Mouse (Mus musculus) ovary, adult 18-20 months (tissue): Measurements from ENCODE around the gene Gpr182.
A peak's percentile ranks its signal among the peaks of the same experiment; 100 is the strongest.

ENCODE experiments used
- DNase-seq: peaks from one replicate; pipeline ENCODE4 v3.0.0; 2022; ENCODE audit warnings: low spot score, mixed read lengths

The Gpr182 gene

DNA sequence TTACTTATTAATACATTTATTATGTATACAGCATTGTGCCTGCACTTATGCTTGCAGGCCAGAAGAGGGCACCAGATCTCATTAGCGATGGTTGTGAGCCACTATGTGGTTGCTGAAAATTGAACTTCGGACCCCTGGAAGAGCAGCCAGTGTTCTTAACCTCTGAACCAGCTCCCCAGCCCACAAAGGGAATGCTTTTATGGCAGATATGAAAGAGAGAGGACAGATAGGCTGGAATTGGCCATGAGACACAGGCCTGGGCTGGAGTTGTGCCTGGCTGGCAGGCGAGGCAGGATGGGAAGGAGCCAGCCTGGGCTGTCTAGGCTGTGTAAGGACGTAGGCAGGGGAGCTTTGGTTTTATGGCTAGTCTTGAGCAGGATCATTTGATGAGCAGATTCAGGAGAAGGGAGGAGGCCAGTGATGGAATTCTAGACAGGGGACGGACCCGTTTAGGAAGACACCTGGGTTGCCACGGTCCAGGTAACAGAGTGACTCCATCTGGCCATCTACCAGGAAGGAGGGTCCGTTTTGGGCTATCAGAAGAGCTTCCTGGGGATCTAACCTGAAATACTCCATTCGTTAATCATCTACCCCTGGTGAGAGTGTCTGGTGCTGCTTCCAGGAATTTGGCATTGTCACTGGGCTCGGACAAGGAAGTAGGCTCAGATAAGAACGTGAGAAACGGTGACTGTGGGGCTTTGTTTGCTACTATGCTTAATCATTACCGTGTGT lies 13.2 kb downstream of the Gpr182 start:
- DNase-seq, result no peak

DNA sequence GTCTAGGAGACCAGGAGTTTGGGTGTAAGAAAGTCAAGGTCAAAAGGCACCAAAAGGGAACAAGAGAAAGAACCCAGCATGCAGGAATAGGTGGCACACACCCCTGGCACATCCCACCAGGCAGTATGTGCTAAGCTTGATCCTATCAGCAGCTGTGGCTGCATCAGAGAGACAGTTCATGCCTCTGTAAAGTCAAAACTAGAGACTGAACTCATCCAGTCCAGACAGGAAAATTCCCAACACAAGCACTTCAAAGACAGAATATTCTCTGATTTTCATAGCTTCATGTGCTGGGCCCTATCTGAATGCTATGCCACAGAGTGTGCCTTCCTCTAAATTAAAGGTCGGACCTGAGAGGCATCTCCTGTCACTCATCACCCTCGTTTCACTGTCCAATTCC lies 14.0 kb downstream of the Gpr182 start:
- DNase-seq, result no peak

DNA sequence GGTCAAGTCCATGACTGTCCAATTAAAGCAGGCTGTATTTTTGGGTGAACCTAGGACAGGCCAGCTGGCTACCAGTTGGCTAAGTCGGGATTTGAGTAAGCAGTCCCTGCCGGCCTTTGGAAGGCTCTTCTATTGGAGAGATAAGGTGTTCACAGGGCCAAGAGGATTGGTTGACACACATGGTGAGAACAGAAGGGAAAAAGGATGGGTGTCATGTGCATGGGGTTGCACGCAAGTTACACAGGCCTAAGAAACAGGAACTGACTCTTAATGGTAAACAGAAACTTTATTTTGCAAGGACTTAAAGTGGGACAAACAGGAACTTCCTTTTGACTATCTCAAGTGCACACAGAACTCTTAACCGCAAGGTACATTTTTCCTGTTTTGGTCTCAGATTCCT lies 14.6 kb downstream of the Gpr182 start:
- DNase-seq, result no peak

DNA sequence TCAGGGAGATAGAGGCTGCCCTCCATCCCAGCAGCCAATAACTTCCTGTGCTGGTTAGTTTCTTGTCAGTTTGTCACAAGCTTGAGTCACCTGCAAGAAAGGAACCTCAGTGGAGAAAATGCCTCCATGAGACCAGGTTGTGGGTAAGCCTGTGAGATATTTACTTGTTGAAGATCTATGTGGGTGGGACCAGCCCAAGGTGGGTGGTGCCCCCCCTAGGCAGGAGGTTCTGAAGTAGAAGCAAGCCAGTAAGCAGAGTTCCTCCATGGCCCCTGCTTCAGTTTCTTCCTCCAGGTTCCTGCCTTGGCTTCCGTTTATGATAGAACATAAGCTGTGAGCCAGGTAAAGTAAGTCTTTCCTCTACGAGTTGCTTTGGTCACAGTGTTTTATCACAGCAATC lies 15.3 kb downstream of the Gpr182 start:
- no peak for DNase-seq

DNA sequence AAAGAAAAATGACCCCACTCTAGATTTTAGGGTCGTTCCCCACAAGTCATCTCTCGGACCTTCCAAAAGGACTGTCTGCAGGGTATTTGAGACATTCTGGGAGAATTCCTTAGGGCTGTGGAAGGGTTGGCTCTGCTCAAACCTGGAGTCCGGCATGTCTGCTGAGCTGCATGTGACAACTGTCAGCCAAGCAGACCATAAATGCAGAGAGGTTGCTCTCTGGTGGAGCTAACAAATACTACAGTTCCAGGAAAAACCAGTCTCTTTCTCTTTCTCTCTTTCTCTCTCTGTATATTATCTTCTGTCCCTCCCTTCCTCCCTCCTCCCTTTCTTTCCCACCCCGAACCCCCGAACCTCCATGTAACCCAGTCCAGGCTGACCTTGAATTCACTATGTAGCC lies 17.1 kb downstream of the Gpr182 start:
- DNase-seq, result no peak

DNA sequence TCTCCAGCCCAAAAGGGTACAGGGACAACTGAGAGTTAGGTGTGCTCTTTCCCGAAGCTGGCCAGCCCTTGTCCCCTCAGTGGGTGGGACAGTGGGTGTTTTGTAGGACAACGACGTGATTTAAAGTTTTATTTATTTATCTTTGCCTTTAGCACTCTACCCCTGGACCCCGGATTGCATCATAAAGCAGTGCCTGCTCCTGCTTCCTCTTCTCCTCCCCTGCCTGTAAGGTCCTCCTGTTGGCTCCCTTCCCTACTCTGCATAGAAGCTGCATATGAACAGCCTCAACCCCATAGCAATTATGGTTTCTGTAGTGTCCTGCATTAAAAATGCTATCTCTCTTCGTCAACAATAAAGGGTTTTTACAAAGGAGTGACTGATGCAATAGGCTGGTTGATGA lies 20.1 kb downstream of the Gpr182 start:
- no peak for DNase-seq

DNA sequence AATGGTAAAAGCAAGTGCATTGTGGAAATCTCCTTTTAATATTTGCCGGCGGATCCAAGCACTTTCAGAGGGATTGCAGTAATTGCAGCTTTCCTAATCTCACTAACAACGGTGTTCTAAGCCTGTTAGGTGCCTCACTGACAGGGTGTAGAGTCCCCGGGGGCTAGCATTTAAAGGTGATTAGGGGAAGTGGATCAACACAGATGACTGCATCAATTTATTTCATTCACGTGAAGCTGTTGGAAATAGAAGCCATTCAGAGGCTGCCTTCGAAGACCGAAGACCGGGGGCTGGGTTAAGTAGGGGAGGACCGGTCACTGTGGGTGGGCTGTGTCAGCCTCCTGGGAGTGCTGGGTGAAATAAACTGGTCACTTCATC lies 20.6 kb downstream of the Gpr182 start:
- no peak for DNase-seq

DNA sequence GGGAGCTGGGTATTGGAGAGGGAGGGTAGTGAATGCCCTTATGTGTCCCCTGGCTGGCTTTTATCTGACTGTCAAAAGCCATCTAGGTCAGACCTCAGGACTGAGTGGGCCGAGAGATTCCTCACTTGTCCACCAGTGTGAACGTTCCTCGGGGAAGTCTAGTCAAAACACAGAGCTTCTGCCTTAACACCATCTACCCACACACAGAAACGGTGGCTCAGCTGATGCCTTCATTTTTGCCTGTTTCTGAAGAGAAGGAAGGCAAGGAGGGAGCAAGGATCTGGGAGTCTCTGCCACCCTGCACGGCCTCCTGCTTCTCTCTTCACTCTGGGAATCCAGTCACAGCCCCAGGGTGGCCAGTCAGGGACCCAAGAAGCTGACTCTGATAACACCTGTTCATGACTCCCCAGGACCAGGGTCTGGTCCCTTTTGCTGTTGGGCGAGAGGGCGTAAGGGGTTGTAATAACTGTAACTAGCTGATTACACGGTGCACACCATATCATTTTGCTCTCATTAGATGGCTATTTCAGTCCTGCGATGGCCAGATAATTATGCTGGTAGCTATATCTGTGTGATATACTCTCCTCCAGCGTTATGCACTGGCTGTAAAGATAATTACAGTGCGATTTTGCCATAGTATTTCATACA lies 21.1 kb downstream of the Gpr182 start:
- no peak for DNase-seq

DNA sequence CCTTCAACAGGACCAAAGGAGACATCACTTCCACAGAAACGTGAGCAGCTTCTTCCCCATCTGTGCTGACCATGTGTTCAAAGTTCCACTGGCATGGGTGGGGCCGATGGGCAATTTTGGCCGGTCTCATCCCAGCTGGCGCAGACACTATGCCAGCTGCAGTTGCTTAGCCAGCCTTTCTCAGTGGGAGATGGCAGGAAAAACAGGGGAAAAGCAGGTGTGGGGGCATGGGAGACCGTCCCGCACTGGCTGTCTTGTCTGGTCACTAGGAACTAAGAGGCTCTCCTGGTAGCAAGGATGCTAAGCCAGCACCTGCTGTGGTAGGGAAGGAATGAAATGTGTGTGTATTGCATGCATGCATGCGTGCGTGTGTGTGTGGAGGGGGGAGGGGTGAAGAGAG lies 23.1 kb downstream of the Gpr182 start:
- DNase-seq, result no peak

DNA sequence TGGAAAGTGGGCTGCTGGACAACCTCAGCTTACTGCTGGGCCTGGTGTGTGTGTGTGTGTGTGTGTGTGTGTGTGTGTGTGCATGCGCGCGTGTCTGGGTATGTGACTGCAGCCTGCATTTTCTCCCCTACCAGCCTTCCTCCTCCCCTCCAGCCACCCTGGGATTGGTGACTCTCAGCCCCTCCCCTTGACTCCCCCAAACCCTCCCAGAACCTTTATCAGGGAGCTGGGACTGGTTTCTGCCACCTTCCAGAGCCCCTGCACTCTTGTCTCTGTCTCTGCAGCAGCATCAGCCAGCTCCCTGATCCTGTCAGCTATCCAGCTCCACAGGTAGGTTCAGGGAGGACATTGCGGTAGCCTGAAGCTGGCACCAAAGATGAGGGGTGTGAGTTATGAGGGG lies 26.4 kb downstream of the Gpr182 start:
- DNase-seq, result no peak

DNA sequence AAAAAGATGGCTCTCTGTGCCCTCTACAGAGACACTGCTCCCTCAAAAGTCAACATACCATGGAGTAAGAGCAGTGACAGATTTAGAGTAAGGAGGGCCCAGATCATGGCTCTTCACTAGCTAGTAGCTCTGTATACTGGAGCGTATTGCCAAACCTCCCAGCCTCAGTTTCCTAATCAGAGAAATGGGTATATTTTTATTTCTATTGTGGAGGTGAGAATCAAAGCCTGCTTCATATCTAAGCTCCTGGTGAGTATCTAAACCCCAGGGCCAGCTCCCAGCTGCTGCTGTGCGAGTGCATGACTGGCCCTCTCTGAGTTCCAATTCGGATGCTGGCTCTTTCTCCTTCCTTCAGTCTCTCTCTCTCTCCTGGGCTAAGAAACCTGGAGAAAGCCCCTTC lies 27.4 kb downstream of the Gpr182 start, which contains the start of gene Tac2:
TSS of gene Tac2 (plus strand) at position 301 of the 400 bp plus-strand sequence.
- DNase-seq, result no peak

DNA sequence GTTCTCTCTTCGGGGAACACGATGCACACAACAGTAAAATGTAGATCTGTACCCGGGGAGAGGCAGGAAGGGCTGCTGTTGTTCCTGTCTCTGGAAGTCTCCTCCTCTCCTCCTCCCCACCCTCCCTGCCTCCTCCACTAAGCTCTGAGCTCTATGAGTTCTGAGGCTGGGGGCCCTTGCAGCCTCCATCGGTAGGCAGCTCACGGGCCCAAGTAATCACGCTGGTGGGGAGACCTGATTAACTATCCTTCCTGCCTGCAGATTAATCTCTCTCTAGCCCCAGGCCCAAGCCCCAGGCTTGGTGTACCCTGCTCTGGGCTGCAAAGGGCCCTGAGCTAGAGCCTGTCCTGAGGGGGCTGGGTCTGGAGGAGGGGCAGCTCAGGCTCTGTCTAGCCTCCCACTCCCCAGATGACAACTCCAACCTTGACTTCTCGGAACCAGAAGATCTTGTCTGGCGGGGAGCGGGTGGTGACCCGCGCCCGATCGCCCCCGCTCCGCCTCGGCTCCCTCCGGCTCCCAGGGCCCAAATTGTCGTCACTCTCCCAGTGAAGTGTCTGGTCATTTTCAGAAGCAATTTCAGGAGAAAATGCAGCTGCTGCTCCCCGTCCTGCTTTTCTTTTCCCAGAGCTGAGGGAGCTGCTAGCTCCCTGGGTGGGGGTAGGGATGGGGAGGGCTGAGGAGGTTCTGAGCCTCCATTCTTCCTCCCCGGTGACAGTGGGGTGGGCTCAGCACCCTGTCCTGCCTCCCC lies 29.7 kb downstream of the Gpr182 start:
- DNase-seq, result no peak

DNA sequence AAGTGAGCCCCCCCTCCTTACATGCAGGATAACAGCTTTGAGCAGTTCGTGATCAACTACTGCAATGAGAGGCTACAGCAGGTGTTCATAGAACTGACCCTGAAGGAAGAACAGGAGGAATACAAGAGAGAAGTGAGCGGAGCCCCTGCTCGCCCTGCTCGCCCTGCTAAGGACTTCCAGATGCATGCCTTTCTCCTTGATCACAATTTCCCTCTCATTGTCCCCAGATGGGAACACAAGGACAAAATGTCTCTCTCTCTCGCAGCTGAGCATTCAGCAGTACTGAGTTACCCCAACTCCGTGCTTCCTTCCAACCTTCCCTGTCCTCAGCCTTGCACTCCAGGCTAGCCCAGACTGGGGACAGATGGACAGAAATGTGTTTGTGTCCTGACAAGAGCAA lies 38.8 kb downstream of the Gpr182 start:
- DNase-seq, result no peak

DNA sequence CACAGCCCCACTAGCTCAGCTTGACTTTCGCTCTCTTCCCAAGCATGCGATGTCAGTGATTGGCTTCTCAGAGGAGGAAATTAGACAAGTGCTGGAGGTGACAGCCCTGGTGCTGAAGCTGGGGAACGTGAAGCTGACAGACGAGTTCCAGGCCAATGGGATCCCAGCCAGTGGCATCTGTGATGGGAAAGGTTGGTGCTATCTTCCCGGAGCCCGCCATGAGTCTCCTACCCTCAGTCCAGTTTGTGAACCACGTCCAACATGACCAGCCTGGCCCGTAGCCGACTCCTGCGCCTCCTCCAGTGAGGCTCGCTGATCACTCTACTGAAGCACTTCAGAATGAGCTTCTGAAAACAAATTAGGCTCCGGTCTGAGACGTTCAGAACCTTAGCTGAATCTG lies 41.2 kb downstream of the Gpr182 start:
- DNase-seq, result no peak

DNA sequence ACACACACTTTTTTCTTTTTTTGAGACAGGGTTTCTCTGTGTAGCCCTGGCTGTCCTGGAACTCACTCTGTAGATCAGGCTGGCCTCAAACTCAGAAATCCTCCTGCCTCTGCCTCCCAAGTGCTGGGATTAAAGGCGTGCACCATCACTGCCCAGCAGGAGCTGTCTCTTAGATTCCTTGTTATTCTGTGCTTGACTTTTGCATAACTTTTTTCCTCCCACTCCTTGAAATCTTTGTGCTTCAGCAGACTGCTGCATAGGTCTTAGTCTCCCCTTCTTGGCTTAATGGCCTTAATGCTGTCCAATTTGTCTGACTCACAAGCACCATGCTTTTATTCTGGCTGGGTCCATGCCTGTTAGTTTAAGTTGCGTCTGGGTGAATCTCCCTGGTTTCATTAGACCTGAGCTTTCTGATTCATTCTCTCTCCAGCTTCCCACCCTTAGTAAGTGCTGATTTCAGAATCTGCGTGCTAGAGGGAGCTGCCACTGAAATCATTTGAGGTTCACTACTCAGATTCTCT lies 42.6 kb downstream of the Gpr182 start:
- no peak for DNase-seq

DNA sequence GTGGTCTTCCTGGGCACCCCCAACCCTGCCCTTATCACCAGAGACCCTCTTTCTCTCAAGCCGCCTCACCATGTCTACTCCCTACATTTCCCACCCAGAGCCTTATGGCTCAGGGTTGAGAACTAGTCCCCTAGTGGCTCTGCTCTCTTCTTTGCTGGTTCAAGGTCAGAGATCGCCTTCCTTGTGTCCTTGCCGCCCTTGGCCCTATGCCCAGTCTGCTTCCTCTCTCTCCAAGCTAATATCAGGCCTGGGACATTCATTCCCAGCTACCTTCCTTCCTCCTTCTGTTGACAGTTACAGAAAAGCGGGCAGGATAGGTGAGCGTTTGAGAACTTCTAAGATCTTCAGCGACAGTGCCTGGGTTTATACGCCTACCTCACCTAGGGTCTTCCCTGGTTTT lies 43.8 kb downstream of the Gpr182 start:
- peak; percentile 71 for DNase-seq

DNA sequence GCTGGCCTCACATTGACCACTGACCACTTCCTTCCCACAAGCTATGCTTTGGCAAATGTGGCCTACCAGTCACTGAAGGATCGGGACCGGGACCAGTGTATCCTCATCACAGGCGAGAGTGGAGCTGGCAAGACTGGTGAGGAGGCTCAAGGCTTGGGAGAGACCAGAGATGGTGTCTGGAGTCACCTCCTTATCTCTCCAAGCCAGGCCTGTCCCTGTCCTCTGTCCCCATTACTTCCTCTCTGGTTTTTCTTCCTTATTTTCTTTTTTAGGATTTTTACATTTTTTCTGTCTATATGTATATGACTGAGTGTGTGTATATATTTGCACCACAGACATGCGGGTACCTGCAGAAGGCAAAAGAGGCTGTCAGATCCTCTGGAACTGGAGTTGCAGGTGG lies 45.7 kb downstream of the Gpr182 start:
- no peak for DNase-seq

DNA sequence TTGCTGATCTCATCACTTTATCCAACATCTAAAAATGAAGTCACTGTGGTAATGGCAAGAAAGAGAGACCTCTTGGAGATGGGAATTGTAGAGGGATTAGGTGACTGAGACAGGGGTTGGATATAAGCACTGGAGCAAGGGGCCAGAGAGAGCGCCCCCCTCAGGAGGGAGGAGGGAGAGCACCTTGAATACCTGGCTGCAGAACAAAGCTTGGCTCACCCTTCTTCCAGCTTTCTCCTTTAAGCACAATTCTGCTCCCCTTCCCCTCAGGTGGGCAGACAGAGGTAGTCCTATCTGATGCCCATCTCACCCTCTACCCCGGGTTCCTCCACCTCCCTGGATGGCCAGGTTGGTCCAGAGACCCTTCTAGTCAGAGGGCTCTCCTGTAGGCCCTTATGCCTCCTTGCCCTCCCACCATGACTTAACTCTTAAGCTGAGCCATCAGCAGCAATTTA lies 46.7 kb downstream of the Gpr182 start, which contains the start of gene Myo1a:
TSS of gene Myo1a (plus strand) at position 405 of the 455 bp plus-strand sequence.
- no peak for DNase-seq

DNA sequence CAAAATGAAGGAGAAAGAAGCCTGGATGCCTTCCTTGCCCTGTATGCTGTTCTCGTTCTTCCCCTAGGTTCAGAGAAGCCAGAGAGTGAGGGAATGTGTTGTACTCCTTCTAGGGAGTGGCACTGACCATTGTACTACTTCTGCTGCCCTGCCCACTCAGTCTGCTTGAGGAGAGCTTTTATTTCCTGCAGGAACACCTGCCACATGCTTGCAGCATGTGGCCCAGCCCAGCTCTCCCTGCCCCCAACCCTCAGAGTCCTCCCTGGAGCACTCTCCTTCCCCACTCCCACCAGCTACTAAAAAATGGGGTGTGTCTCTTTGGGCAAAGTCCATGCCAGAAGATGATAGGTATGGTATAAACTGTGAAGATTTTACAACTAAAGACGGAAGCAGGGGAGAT lies 47.2 kb downstream of the Gpr182 start:
- no peak for DNase-seq

DNA sequence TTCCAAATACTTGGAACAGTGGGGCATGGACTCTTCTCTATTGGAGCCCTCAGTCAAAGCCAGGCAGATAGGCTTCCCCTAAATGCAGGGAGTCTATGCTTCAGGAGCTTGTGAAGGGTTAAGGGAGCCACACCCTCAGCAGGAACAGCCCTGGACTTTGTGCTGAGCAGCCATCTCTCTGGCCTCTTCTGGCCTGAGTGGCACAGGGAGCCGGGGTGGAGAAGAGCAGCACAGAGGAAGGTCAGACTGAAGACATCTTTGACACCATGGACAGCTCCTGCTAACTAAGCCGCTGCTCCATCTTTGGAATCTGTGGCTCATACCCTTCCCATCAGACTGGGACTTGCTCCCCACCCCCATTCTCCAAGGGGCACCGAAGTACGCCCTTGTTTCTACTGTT lies 48.2 kb downstream of the Gpr182 start:
- no peak for DNase-seq

DNA sequence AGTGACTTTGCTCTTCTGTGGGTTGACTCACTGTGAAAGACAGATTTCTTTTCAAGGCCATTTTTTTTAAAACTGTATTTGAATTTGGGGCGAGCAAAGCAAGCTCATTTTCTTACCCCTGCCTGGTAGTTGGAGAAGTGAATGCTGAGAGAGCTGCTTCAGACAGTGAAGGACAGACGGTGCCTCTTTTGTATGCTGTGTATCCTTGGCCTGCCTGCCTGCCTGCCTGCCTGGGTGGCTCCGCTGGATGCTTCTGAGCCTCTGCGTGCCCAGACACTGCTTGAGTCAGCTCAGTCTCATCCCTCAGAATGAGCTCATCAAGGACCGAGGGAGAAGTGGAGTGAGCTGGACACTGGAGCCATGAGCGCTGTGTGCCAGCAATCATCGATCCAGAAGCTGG lies 52.6 kb downstream of the Gpr182 start:
- no peak for DNase-seq
